ENCODE assay signal across 7 mouse cellular contexts in genomic region chr1:171270573-171270900, GRCm38 (mm10). TPM values are rescaled to one million over a fixed set of nuclear protein-coding genes. Genes with fewer than 3 reads are reported as not detected.
DNase-seq lines count a peak whose midpoint lies in the region; ATAC-seq and TF ChIP-seq lines count a peak whose summit lies in the region.

No protein-coding gene starts in this region.

- 2% methylated on average over 19 of the region's 19 CpGs for WGBS in forebrain, postnatal 0 days
- under 1% methylated on average over 19 of the region's 19 CpGs for WGBS in limb, embryonic 10.5 days

- in situ Hi-C loops in CH12.LX (cut with MboI; ENCODE audit: low pct_ligation_motif_present, low pct_unique_long_range_greater_than_20kb, low sequenced_read_pairs) (no loop called here), ES-E14 (cut with MboI; ENCODE audit: low sequenced_read_pairs in 2 of 2, unreplicated experiment in 2 of 2) (no loop called here)

- no peak for TF ChIP-seq RAD21 in CH12.LX (IDR thresholded peaks at IDR 0.05; ENCODE audit: low read depth, low read length)

- H3K27me3 ChIP-seq in CH12.LX (replicated peaks) = no peaks in the 10 kb centered on the region
- no peaks in the 10 kb centered on the region for H3K27me3 ChIP-seq in forebrain, postnatal 0 days (ENCODE audit: insufficient read depth, low read length)
- no peaks in the 10 kb centered on the region for H3K27me3 ChIP-seq in limb, embryonic 10.5 days (ENCODE audit: low read depth, poor library complexity, severe bottlenecking)

- peaks cover 29 to 39% of the 10 kb centered on the region in 2 experiments for H3K36me3 ChIP-seq in CH12.LX (replicated peaks in 1 of 2; ENCODE audit: control insufficient read depth in 1 of 2, insufficient read depth in 1 of 2, low read length in 1 of 2)
- H3K36me3 ChIP-seq in ES-E14 (ENCODE audit: control insufficient read depth, insufficient read depth, low read length, poor library complexity, severe bottlenecking) = peaks cover 19% of the 10 kb centered on the region
- H3K36me3 ChIP-seq in forebrain, postnatal 0 days (ENCODE audit: insufficient read depth) = peaks cover 22% of the 10 kb centered on the region
- peaks cover 40% of the 10 kb centered on the region for H3K36me3 ChIP-seq in limb, embryonic 10.5 days

- no peak for TF ChIP-seq CTCF in CH12.LX (conservative IDR thresholded peaks at IDR 0.05 in 1 of 2, IDR thresholded peaks at IDR 0.05 in 1 of 2; ENCODE audit: low read depth in 2 of 2, low read length in 2 of 2)
- TF ChIP-seq CTCF in forebrain, postnatal 0 days (IDR thresholded peaks at IDR 0.05; ENCODE audit: low read depth) = no peak

- no peak for TF ChIP-seq POLR2A in CH12.LX (IDR thresholded peaks at IDR 0.05; ENCODE audit: low read depth, low read length)

- dilution Hi-C loops in CH12.LX (cut with MboI; ENCODE audit: extremely low pct_ligation_motif_present, extremely low pct_unique_long_range_greater_than_20kb, low sequenced_read_pairs) = no loop called here

- peak; percentile 45 for ATAC-seq in forebrain, postnatal 0 days
- peak; percentile 39 for ATAC-seq in megakaryocyte-erythroid progenitor cell, adult 5-6 weeks (replicated peaks; ENCODE audit: low FRiP score, low TSS enrichment, poor library complexity, severe bottlenecking)

- no peaks in the 10 kb centered on the region for H3K79me2 ChIP-seq in CH12.LX (replicated peaks; ENCODE audit: control insufficient read depth, extremely low read depth, insufficient read depth, poor library complexity, severe bottlenecking)

- H3K4me2 ChIP-seq in CH12.LX (ENCODE audit: insufficient read depth, low read depth, poor library complexity, severe bottlenecking) = peak overlapping the region; percentile 86
- H3K4me2 ChIP-seq in forebrain, postnatal 0 days (ENCODE audit: low read depth) = peak overlapping the region; percentile 96

- peaks cover 0 to 26% of the 10 kb centered on the region in 2 experiments; a peak in 2 of 4 replicates for H3K4me1 ChIP-seq in CH12.LX (ENCODE audit: control insufficient read depth in 1 of 2, insufficient read depth in 2 of 2)
- H3K4me1 ChIP-seq in ES-E14 (ENCODE audit: control insufficient read depth in 2 of 2, insufficient read depth in 2 of 2, low read length in 2 of 2, poor library complexity in 1 of 2) = peaks cover 0 to 4% of the 10 kb centered on the region in 2 experiments; a peak in 2 of 4 replicates
- peaks cover 8% of the 10 kb centered on the region for H3K4me1 ChIP-seq in forebrain, postnatal 0 days (ENCODE audit: insufficient read depth)
- peaks cover 17% of the 10 kb centered on the region for H3K4me1 ChIP-seq in limb, embryonic 10.5 days

- H3K9ac ChIP-seq in CH12.LX (ENCODE audit: insufficient read depth, low read depth) (peak overlapping the region; percentile 50), ES-E14 (ENCODE audit: insufficient read depth, low read depth, low read length, poor library complexity, severe bottlenecking) (peak overlapping the region; percentile 87)
- H3K9ac ChIP-seq in forebrain, postnatal 0 days = peak overlapping the region; percentile 73

- H3K9me3 ChIP-seq in CH12.LX (replicated peaks; ENCODE audit: low read length) (no peaks in the 10 kb centered on the region), ES-E14 (ENCODE audit: control insufficient read depth, insufficient read depth, low read depth, low read length) (no peaks in the 10 kb centered on the region)
- H3K9me3 ChIP-seq in forebrain, postnatal 0 days (ENCODE audit: low read length) = no peaks in the 10 kb centered on the region
- H3K9me3 ChIP-seq in limb, embryonic 10.5 days (replicated peaks) = no peaks in the 10 kb centered on the region

- H3K27ac ChIP-seq in CH12.LX (ENCODE audit: insufficient read depth, low read depth) (no peak overlapping the region), ES-E14 (ENCODE audit: insufficient read depth, low read depth, low read length, poor library complexity, severe bottlenecking) (peak overlapping the region; percentile 65)
- peak overlapping the region; percentile 51 for H3K27ac ChIP-seq in forebrain, postnatal 0 days (ENCODE audit: low read depth, low read length)
- H3K27ac ChIP-seq in limb, embryonic 10.5 days = peak overlapping the region; percentile 81

- DNase-seq in CH12.LX (ENCODE audit: extremely low read depth) = no peak
- no peak for DNase-seq in ES-E14 (ENCODE audit: low read depth, low spot score)
- no peak for DNase-seq in forebrain, postnatal 0 days
- no peak for DNase-seq in limb, embryonic 10.5 days (ENCODE audit: low spot score)
- DNase-seq in T-cell, adult 2 months (ENCODE audit: low spot score) = no peak
- DNase-seq in gastrocnemius, adult 8-10 months (ENCODE audit: low spot score in 2 of 2) = no peak

- TF ChIP-seq EP300 in CH12.LX (IDR thresholded peaks at IDR 0.05; ENCODE audit: low read length) = no peak

- H3K4me3 ChIP-seq in CH12.LX (replicated peaks in 1 of 3; ENCODE audit: low read depth in 2 of 3, low read length in 2 of 3, poor library complexity in 1 of 3) (peak overlapping the region; percentile 83 to 93 (median 93)), ES-E14 (ENCODE audit: insufficient read depth in 1 of 2, low read depth in 1 of 2, low read length in 2 of 2, poor library complexity in 1 of 2, severe bottlenecking in 1 of 2) (peak overlapping the region; percentile 86 to 99)
- H3K4me3 ChIP-seq in forebrain, postnatal 0 days (ENCODE audit: low read depth, low read length) = peak overlapping the region; percentile 71
- peak overlapping the region; percentile 86 for H3K4me3 ChIP-seq in limb, embryonic 10.5 days

TF ChIP-seq in CH12.LX, 34 proteins besides CTCF, POLR2A, EP300 and RAD21 (continues in another document):
- TF ChIP-seq ETS1 (conservative IDR thresholded peaks at IDR 0.05; ENCODE audit: low read depth, low read length) = no peak

RNA-seq across cellular contexts. Expression of gene B4galt3, which starts 0.4 kb away (rescaled TPM):
- total RNA-seq in CH12.LX (2012; rRNA removed) = 27.4 and 27.8 TPM in 2 replicates
- 18.3 and 19.3 TPM in 2 replicates for total RNA-seq in CH12.LX (2014; rRNA removed)
- 23.1 TPM in 2 replicates for polyA plus RNA-seq in CH12.LX (2012; ENCODE audit: insufficient read length, low read depth)
- total RNA-seq in ES-E14 (2012; rRNA removed) = 35.8 and 51.0 TPM in 2 replicates
- 75.1 and 99.3 TPM in 2 replicates for total RNA-seq in forebrain, postnatal 0 days (2014; rRNA removed)
- 104 and 115 TPM in 2 replicates for polyA plus RNA-seq in forebrain, postnatal 0 days (2015; fragmentation: Nextera tagmentation; extraction: Ambion mirVana)
- polyA plus RNA-seq in limb, embryonic 10.5 days (2016; fragmentation: Nextera tagmentation; extraction: Ambion mirVana) = 69.0 and 75.1 TPM in 2 replicates
- 34.5 and 55.7 TPM in 2 replicates for total RNA-seq in megakaryocyte-erythroid progenitor cell, adult 5-6 weeks (2014; fragmentation: Nextera tagmentation)
- 15.2 and 24.0 TPM in 2 replicates for total RNA-seq in megakaryocyte-erythroid progenitor cell, adult 5-6 weeks (2017)
- total RNA-seq in gastrocnemius, adult 8-10 months (2022) = 10 to 100 TPM in 2 of 4 experiments, 1 to 10 TPM in 2; 8.7 to 14.1 (median 10.9) TPM

RNA-seq across cellular contexts. Expression of gene Ppox, which starts 10.4 kb away (rescaled TPM):
- total RNA-seq in CH12.LX (2012; rRNA removed) (12.4 and 13.6 TPM in 2 replicates), CH12.LX (2014; rRNA removed) (10.5 and 13.7 TPM in 2 replicates), ES-E14 (2012; rRNA removed) (15.5 and 23.6 TPM in 2 replicates)
- polyA plus RNA-seq in CH12.LX (2012; ENCODE audit: insufficient read length, low read depth) = 13.9 and 15.1 TPM in 2 replicates
- 26.6 and 30.6 TPM in 2 replicates for total RNA-seq in forebrain, postnatal 0 days (2014; rRNA removed)
- polyA plus RNA-seq in forebrain, postnatal 0 days (2015; fragmentation: Nextera tagmentation; extraction: Ambion mirVana) = 21.1 and 23.3 TPM in 2 replicates
- polyA plus RNA-seq in limb, embryonic 10.5 days (2016; fragmentation: Nextera tagmentation; extraction: Ambion mirVana) = 48.4 and 62.3 TPM in 2 replicates
- 114 and 123 TPM in 2 replicates for total RNA-seq in megakaryocyte-erythroid progenitor cell, adult 5-6 weeks (2014; fragmentation: Nextera tagmentation)
- total RNA-seq in megakaryocyte-erythroid progenitor cell, adult 5-6 weeks (2017) = 18.1 and 29.5 TPM in 2 replicates
- 10 to 100 TPM in 2 of 4 experiments, 1 to 10 TPM in 2; 7.3 to 10.7 (median 9.0) TPM for total RNA-seq in gastrocnemius, adult 8-10 months (2022)

RNA-seq across cellular contexts. Expression of gene Usp21, which starts 17.3 kb away (rescaled TPM):
- total RNA-seq in CH12.LX (2012; rRNA removed) (13.1 and 14.2 TPM in 2 replicates), CH12.LX (2014; rRNA removed) (7.1 and 8.5 TPM in 2 replicates), ES-E14 (2012; rRNA removed) (23.1 and 30.7 TPM in 2 replicates)
- 34.3 and 37.6 TPM in 2 replicates for polyA plus RNA-seq in CH12.LX (2012; ENCODE audit: insufficient read length, low read depth)
- total RNA-seq in forebrain, postnatal 0 days (2014; rRNA removed) = 56.8 and 66.5 TPM in 2 replicates
- polyA plus RNA-seq in forebrain, postnatal 0 days (2015; fragmentation: Nextera tagmentation; extraction: Ambion mirVana) = 66.4 and 80.4 TPM in 2 replicates
- polyA plus RNA-seq in limb, embryonic 10.5 days (2016; fragmentation: Nextera tagmentation; extraction: Ambion mirVana) = 107 and 125 TPM in 2 replicates
- total RNA-seq in megakaryocyte-erythroid progenitor cell, adult 5-6 weeks (2014; fragmentation: Nextera tagmentation) = 44.1 and 50.1 TPM in 2 replicates
- total RNA-seq in megakaryocyte-erythroid progenitor cell, adult 5-6 weeks (2017) = 16.9 and 33.0 TPM in 2 replicates
- total RNA-seq in gastrocnemius, adult 8-10 months (2022) = 10 to 100 TPM; 15.3 to 19.3 (median 16.2) TPM

RNA-seq across cellular contexts. Expression of gene Ndufs2, which starts 19.3 kb away (rescaled TPM):
- 244 and 265 TPM in 2 replicates for total RNA-seq in CH12.LX (2012; rRNA removed)
- total RNA-seq in CH12.LX (2014; rRNA removed) = 239 and 242 TPM in 2 replicates
- polyA plus RNA-seq in CH12.LX (2012; ENCODE audit: insufficient read length, low read depth) = 242 and 264 TPM in 2 replicates
- total RNA-seq in ES-E14 (2012; rRNA removed) = 175 and 229 TPM in 2 replicates
- total RNA-seq in forebrain, postnatal 0 days (2014; rRNA removed) = 203 and 270 TPM in 2 replicates
- 219 and 243 TPM in 2 replicates for polyA plus RNA-seq in forebrain, postnatal 0 days (2015; fragmentation: Nextera tagmentation; extraction: Ambion mirVana)
- 308 and 312 TPM in 2 replicates for polyA plus RNA-seq in limb, embryonic 10.5 days (2016; fragmentation: Nextera tagmentation; extraction: Ambion mirVana)
- total RNA-seq in megakaryocyte-erythroid progenitor cell, adult 5-6 weeks (2014; fragmentation: Nextera tagmentation) = 273 and 313 TPM in 2 replicates
- total RNA-seq in megakaryocyte-erythroid progenitor cell, adult 5-6 weeks (2017) = 280 and 331 TPM in 2 replicates
- total RNA-seq in gastrocnemius, adult 8-10 months (2022) = 100 to 1,000 TPM; 830 to 997 (median 868) TPM

RNA-seq across cellular contexts. Expression of gene Adamts4, which starts 20.3 kb away (rescaled TPM):
- total RNA-seq in CH12.LX (2012; rRNA removed) (0.13 and 0.25 TPM in 2 replicates), CH12.LX (2014; rRNA removed) (0.04 and 0.08 TPM in 2 replicates), ES-E14 (2012; rRNA removed) (3.9 and 4.5 TPM in 2 replicates)
- polyA plus RNA-seq in CH12.LX (2012; ENCODE audit: insufficient read length, low read depth) = 0.09 and 0.19 TPM in 2 replicates
- total RNA-seq in forebrain, postnatal 0 days (2014; rRNA removed) = 4.5 and 5.9 TPM in 2 replicates
- polyA plus RNA-seq in forebrain, postnatal 0 days (2015; fragmentation: Nextera tagmentation; extraction: Ambion mirVana) = 2.6 and 5.6 TPM in 2 replicates
- polyA plus RNA-seq in limb, embryonic 10.5 days (2016; fragmentation: Nextera tagmentation; extraction: Ambion mirVana) = 7.3 and 10.5 TPM in 2 replicates
- 0.11 TPM in 1 of 2 replicates, not detected in the other for total RNA-seq in megakaryocyte-erythroid progenitor cell, adult 5-6 weeks (2014; fragmentation: Nextera tagmentation)
- not detected in 2 replicates for total RNA-seq in megakaryocyte-erythroid progenitor cell, adult 5-6 weeks (2017)
- total RNA-seq in gastrocnemius, adult 8-10 months (2022) = under 1 TPM in 2 of 4 experiments, not detected in 2; 0.09 to 0.36 TPM
